Mouse (Mus musculus) ES-E14 (cell line): ENCODE measurements around the gene Slco2b1. TPM values are rescaled to one million over a fixed set of nuclear protein-coding genes. Genes with fewer than 3 reads are reported as not detected.

Source experiments
- DNase-seq: peaks from one replicate; pipeline ENCODE4 v3.0.0-alpha.2; 2013; ENCODE audit warnings: low read depth, low spot score
- H3K27ac ChIP-seq: 2 replicates; pipeline ENCODE4 v1.5.1; 2012; ENCODE audit warnings: low read depth, mild to moderate bottlenecking, low read length, moderate library complexity, mixed read lengths; ENCODE audit not compliant: poor library complexity, insufficient read depth, severe bottlenecking
- H3K36me3 ChIP-seq: 2 replicates; pipeline ENCODE4 v1.6.1; 2012; ENCODE audit warnings: mild to moderate bottlenecking, low read length, moderate library complexity, mixed read lengths; ENCODE audit not compliant: control insufficient read depth, poor library complexity, insufficient read depth, severe bottlenecking
- H3K4me1 ChIP-seq, 2 experiments: fragments of 150-350 bp in 1 of 2; sonication (generic) in 1 of 2; 2 replicates each; pipeline ENCODE4 v1.6.1; 2012; ENCODE audit warnings: low read length in 2 of 2, mild to moderate bottlenecking in 1 of 2, mixed read lengths in 1 of 2; ENCODE audit not compliant: control insufficient read depth in 2 of 2, insufficient read depth in 2 of 2, poor library complexity in 1 of 2
- H3K4me3 ChIP-seq, 2 experiments: fragments of 150-350 bp in 1 of 2; sonication (generic) in 1 of 2; 2 replicates each; pipeline ENCODE4 v1.5.1; 2012; ENCODE audit warnings: low read length in 2 of 2, low read depth in 1 of 2, mild to moderate bottlenecking in 1 of 2, mixed read lengths in 1 of 2; ENCODE audit not compliant: insufficient read depth in 1 of 2, poor library complexity in 1 of 2, severe bottlenecking in 1 of 2
- H3K9ac ChIP-seq: 2 replicates; pipeline ENCODE4 v1.6.1; 2012; ENCODE audit warnings: low read depth, mild to moderate bottlenecking, low read length, mixed read lengths; ENCODE audit not compliant: poor library complexity, insufficient read depth, severe bottlenecking
- H3K9me3 ChIP-seq: fragments of 150-350 bp; sonication (generic); 2 replicates; pipeline ENCODE4 v1.6.1; 2012; ENCODE audit warnings: low read depth, mild to moderate bottlenecking, low read length; ENCODE audit not compliant: control insufficient read depth, insufficient read depth
- CHD2 ChIP-seq: IDR thresholded peaks from 2 replicates; pipeline ENCODE4 v1.6.1; 2014; ENCODE audit warnings: mild to moderate bottlenecking, low read depth, low read length, inconsistent platforms
- HCFC1 ChIP-seq: IDR thresholded peaks from 2 replicates; pipeline ENCODE4 v1.6.1; 2012; ENCODE audit warnings: low read length, inconsistent platforms, borderline replicate concordance; ENCODE audit not compliant: insufficient read depth
- MAFK ChIP-seq: IDR thresholded peaks from 2 replicates; pipeline ENCODE4 v1.6.1; 2014; ENCODE audit warnings: mild to moderate bottlenecking, low read depth, low read length, inconsistent platforms; ENCODE audit not compliant: insufficient read depth
- ZC3H11A ChIP-seq: IDR thresholded peaks from 2 replicates; pipeline ENCODE4 v1.6.1; 2012; ENCODE audit warnings: low read depth, mild to moderate bottlenecking, inconsistent platforms, low read length, borderline replicate concordance
- ZNF384 ChIP-seq: IDR thresholded peaks from 2 replicates; pipeline ENCODE4 v1.6.1; 2012; ENCODE audit warnings: low read depth, low read length, inconsistent platforms
- in situ Hi-C, 2 experiments: fragments of 600-800 bp; cut with MboI; formaldehyde crosslinking; loops; one replicate each; pipeline ENCODE4 v1.15.1; 2025; ENCODE audit warnings: low sequenced_read_pairs in 2 of 2, inconsistent platforms in 1 of 2; ENCODE audit not compliant: unreplicated experiment in 2 of 2
- total RNA-seq: library from RNA; depleted of rRNA; stranded (reverse); fragments of 300-350 nt; gene quantifications from 2 replicates; pipeline ENCODE4 v1.2.3, GENCODE M21; 2012

Gene Slco2b1
- total RNA-seq, 1 experiment = 0.45 TPM

DNA sequence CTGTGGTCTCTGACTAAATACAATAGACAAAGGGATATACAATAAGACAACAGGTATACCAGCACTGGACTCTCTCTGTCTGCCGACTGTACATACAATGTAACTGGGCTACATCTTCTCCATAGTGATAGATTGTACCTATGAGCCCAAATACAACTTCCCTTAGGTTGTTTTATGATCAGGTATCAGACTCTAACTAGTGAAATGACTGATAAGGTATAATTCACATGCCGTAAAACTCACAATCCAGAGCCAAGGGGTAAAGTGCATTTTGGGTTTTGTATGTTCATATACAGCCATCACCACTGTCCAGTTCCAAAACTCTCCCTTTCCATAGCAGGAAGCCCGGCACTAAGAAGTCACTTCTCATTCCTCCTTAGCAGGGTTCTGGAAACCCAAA lies 17.8 kb downstream of the Slco2b1 start:
- in situ Hi-C loops = no loop called here

DNA sequence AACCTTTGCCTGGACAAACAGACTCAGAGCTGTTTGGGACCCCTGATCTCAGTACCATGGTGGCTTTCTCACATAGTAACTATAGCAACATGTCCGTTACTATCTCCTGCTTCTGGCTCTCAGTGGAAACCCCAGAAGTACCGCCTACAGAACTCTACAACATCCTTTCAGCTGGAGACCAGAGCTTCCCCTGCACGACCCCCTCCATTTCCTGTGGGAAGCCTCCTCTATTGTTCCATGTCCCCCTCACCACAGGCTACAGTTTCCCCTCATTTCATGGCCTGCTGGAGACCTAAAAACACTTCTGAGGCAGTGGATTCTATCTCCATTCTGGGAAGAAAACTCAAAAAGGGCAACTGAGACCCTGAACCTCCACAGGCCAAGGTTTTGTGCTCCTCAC lies 18.7 kb downstream of the Slco2b1 start:
- Histone ChIP-seq H3K27ac (no peak overlapping the region), H3K4me1 (no peaks in the 10 kb centered on the region), H3K4me3 (no peak overlapping the region), H3K9me3 (no peaks in the 10 kb centered on the region), H3K9ac (no peak overlapping the region), H3K36me3 (no peaks in the 10 kb centered on the region)
- in situ Hi-C loops = no loop called here
- TF ChIP-seq MAFK (no peak), ZNF384 (no peak), CHD2 (no peak), ZC3H11A (no peak), HCFC1 (no peak)
- DNase-seq = no peak

More for the DNA sequence above, 17.8 kb downstream of the Slco2b1 start:
- H3K4me1 ChIP-seq = no peaks in the 10 kb centered on the region
- no peak overlapping the region for H3K4me3 ChIP-seq
- no peaks in the 10 kb centered on the region for H3K9me3 ChIP-seq
- no peak for DNase-seq
- H3K27ac ChIP-seq = no peak overlapping the region
- H3K36me3 ChIP-seq = no peaks in the 10 kb centered on the region
- TF ChIP-seq MAFK (no peak), ZC3H11A (no peak), CHD2 (no peak), HCFC1 (no peak)
- no peak overlapping the region for H3K9ac ChIP-seq

DNA sequence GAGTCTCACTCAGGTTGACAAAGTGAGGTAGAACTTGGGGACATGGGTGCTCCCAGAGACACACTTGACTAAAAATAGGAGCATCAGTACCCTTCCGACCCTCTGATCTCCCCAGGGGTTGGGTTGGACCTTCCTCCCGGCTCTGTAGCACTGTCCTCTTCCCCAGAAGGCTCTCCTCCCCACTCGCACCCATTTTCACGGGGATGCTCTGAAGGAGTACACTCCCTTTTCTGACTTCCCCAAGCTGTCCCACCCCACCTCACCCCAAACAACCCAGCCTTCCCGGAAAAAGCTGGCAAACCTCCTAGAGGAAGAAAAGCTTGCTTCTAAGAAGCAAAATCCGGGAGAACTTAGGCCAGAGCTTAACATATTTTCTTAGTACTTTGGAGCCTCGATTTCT lies 20.3 kb downstream of the Slco2b1 start:
- DNase-seq = no peak
- Histone ChIP-seq H3K9ac (no peak overlapping the region), H3K36me3 (no peaks in the 10 kb centered on the region), H3K4me3 (no peak overlapping the region), H3K4me1 (no peaks in the 10 kb centered on the region), H3K27ac (no peak overlapping the region), H3K9me3 (no peaks in the 10 kb centered on the region)
- in situ Hi-C loops = no loop called here
- TF ChIP-seq CHD2 (no peak), HCFC1 (no peak), MAFK (no peak), ZNF384 (no peak), ZC3H11A (no peak)

DNA sequence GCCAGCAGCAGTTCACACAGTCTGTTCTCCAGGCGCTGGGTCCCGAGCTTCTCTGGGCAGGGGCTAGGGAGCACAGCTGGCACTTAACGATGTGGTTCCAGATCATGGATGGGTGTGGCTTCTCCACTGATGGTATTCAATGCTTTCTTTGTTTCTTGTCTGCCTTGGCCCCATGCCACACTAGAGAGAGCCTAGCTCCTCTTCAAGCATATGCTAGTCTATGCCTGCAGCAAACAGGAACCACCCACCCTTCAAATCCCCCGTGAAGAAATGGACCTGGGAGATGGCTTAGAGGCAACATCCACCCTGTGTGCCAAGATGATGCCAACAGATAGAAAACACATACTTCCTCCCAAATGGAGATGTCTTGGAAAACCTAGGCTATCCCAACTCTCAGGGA lies 27.1 kb downstream of the Slco2b1 start:
- no peak overlapping the region for H3K27ac ChIP-seq
- no peak for TF ChIP-seq CHD2
- no peak for TF ChIP-seq ZNF384
- no peak overlapping the region for H3K4me3 ChIP-seq
- no peaks in the 10 kb centered on the region for H3K9me3 ChIP-seq
- H3K36me3 ChIP-seq = no peaks in the 10 kb centered on the region
- no peak for DNase-seq
- H3K9ac ChIP-seq = no peak overlapping the region
- H3K4me1 ChIP-seq = no peaks in the 10 kb centered on the region
- in situ Hi-C loops = no loop called here

DNA sequence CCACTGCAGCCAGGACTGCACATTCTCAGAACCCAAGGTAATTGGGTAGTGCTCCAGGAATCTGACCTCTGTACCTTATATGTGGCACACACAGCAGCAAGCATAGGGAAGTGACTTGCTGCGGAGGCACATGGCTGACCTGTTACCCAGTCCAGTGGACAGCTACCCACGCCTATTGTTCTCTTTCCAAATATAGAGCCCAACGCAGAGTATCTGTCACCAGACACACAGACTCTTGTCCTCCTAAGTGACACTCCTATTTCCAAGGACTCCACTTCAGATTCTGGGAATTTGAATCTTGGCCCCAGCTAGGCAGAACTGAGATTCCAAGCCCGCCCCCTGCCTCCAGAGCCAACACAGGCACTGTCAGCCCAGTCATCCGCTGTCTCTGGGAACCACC lies 30.4 kb downstream of the Slco2b1 start:
- H3K9ac ChIP-seq = no peak overlapping the region
- no peak overlapping the region for H3K27ac ChIP-seq
- H3K9me3 ChIP-seq = no peaks in the 10 kb centered on the region
- no peak overlapping the region for H3K4me3 ChIP-seq
- TF ChIP-seq CHD2 = no peak
- TF ChIP-seq MAFK = no peak
- TF ChIP-seq HCFC1 = no peak
- TF ChIP-seq ZNF384 = no peak
- no peak for TF ChIP-seq ZC3H11A
- in situ Hi-C loops = no loop called here
- H3K36me3 ChIP-seq = no peaks in the 10 kb centered on the region
- DNase-seq = no peak
- H3K4me1 ChIP-seq = no peaks in the 10 kb centered on the region
